Mouse (Mus musculus) gastrocnemius, adult 8-10 months (tissue): ENCODE results near the gene Kdm6b. TPM values are rescaled to one million over a fixed set of nuclear protein-coding genes. Genes with fewer than 3 reads are reported as not detected.
A peak's percentile ranks its signal among the peaks of the same experiment; 100 is the strongest.

ENCODE experiments used
- DNase-seq, 2 experiments: peaks; one replicate each; pipeline ENCODE4 v3.0.0; 2022; ENCODE audit warnings: low spot score in 2 of 2
- total RNA-seq, 4 experiments: library from RNA; stranded (reverse); gene quantifications; 2 replicates each; pipeline ENCODE4 v1.2.4; 2022

The Kdm6b gene
- total RNA-seq, 4 experiments from 2014 or later: 19.1 to 22.9 (median 20.8) TPM

DNA sequence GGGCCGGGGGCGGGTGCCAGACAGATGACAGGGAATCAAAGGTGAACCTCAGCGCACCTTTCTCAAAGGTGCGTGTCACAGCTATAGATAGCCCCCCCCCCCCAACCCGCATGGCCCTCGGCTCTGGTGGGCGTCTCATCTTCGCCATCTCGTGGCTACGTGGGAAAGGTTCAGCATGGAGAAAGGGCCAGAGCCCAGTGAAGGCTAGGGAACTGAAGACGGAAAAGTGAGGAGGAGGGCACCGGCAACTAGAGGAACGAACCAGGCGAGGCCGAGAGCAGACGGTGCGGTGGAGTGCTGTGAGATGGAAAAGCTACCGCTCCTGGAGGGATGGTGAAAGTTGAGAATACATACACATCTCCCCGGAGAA lies 6.0 kb upstream of the Kdm6b start:
- no peak for DNase-seq

DNA sequence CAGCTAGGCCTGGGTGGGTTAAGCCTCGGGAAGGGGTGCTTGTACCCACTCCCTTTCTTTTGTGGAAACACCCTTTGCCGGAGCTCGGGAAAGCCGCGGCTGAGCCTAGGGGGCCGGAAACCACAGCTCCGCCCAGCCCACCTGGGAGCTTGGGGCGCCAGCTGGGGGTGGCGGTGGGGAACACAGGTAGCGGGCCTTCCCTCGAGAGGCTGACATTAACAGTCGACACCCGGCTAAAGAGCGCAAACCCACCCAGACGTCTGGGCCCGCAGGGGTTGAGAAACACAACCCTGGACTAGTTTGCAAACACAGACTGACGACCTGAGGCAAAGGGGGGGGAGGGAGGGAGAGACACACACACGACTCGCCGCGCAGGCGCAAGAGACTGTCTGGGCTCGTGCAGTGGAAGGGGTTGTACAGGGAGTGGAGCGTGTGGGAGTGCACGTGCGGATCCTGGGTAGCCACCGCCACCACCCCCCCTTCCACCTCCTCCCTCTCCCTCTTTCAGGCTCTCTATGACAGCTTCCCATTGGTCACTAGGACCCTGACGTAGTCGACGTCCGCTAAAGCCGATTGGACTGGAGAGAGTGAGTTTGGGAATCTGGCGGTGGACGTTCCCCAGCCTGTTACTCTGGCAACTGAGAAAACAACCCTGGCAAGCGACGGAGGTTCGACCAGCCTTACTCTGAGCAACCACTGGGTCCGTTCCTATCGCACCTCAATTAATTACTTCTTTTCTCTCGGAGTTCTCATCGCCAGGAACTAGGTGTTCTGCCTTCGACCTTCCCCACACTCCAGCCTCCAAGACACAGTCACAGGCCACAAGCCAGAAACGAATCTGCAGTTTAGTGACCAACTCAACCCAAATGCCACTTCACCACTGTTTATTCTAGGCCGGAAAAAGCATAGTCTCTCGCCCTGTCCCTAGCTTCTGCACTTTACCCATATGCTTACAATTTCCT lies 5.3 kb upstream of the Kdm6b start:
- DNase-seq: peak; percentile 84 to 91

DNA sequence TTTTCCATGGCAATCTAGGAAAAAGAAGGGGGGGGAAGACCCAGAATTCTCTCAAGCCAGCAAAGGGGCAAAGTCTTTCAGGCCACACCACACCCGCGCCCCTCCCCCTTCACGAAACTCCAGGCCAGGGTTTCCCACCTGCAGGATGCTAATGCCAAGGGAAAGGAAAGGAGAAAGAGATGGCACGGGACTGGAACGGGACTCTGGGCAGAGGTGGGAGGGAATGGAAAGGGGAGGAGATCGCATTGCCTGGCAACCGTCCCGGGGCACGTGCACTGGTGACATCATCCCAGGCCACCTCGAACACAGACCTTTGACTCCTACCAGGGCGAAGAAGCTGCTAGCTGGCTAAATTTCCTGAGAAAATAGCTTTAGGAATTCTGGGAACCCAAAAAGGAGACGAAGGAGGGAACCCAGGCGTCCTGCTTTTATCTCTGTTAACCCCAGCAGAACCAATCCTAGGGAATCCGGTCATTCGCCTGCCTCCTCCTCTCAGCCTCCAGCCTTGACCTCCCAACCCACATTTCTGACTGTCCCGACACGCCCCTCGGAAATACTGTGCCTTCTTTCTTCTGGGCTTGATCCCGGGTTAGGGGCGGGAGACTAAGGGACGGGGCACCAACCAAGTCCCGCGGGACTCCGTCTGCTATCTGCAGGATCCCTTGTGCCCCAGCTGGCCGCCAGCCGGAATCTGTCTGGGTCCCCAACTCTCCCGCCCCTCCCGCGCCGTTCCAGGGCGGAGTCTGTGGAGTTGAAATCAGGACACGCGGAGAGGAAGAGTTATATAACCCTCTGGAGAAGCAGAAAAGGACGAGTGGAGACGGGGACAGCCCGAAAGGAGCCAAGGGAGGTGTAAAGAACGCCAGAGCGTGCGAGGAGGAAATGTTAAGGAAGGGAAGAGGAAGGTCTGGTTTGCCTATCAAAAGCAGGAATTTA lies 4.2 kb upstream of the Kdm6b start:
- peak; percentile 89 to 95 for DNase-seq

DNA sequence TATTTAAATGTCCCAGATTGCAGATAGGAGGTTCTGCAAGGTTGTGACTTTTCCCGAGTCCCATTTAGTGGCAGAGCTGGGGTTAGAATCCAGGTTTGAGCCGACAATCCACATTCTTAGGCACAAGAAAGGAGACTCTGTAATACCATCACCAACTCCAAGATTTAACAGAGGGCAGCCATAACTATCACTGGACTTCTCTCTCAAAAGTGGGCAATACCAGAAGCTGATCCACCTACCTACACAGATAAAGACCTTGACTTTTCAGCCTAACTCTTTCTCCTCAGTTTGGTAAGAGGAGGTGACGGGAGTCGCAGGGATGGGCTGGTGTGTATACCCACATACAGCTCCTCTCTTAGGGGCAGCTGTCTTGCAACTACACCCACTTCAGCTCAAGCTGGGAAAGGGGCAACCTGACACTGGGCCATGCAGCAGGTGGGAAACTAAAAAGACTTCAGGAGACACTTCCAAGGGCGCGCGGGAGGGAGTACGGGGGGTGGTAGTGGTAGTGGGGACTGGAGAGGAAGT lies 3.5 kb upstream of the Kdm6b start:
- no peak for DNase-seq

DNA sequence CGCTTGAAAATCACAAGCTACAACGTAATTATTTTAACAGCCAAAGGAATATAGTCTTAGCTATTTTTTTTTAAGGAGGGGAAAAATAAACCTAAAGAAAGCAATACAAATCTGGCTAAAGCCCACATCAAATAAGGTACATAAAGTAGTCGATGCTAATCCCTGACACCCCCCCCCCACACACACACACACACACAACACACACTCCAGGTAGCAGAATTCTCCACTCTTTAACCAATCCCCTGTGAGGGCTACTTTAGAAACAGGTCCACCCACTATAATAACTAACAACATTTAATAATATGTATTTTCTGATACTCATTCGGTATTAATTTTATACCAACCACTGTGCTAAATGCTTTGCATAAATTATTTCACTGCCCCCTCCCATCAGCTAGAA lies 3.0 kb upstream of the Kdm6b start:
- DNase-seq: no peak

DNA sequence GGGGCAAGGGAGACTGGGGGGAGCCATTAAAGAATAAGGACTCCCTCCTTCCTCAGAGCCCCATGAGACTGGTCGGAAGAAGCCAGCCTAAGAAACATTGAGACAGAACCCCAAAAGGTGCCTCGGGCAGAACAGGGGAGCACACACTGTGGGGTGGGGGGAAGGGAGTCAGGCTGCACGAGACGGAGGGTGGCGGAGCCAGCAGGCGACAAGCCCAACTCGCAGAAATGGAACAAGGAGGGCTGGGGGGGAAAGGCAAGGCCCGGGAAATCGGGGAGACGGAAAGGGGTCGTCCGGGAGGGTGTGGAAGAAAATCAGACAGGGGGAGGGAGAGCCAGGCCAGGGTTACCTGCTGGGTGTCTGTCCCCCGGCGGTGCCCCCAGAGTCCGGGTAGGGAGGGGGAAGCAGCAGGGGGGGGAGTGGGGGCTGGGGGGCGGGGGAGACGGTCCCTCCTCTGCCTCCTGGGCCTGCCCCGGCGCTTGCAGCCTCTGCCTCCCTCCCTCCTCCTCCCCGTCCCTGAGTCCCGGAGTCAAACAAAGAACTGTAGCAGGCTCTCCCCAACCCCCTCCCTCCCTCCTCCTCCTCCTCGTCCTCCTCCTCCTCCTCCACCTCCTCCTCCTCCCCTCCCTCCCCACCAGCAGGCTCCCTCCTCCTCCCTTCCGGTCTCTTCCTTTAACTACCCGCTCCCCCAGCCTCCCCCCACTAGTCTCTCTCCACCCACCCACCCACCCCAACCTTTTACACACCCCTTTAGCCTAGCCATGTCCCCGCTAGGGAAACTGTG lies 2.4 kb upstream of the Kdm6b start:
- DNase-seq: no peak

DNA sequence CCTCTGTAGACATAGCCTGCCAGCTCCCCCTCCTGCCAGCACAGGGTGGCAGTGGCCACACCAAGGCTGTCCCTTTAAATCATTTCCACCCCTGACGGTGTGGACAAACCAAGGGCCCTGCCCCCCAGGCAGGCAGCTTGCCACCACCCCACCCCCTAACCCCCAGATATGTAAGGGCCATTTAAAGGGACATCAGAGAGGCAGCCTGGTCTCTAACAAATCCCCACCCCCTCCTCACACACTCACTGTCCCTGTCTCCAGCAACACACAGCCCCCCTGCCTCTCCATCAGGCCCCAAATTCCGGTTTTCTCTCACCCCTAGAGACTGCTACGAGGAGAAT lies 1.8 kb upstream of the Kdm6b start:
- DNase-seq: peak; percentile 69 to 83

DNA sequence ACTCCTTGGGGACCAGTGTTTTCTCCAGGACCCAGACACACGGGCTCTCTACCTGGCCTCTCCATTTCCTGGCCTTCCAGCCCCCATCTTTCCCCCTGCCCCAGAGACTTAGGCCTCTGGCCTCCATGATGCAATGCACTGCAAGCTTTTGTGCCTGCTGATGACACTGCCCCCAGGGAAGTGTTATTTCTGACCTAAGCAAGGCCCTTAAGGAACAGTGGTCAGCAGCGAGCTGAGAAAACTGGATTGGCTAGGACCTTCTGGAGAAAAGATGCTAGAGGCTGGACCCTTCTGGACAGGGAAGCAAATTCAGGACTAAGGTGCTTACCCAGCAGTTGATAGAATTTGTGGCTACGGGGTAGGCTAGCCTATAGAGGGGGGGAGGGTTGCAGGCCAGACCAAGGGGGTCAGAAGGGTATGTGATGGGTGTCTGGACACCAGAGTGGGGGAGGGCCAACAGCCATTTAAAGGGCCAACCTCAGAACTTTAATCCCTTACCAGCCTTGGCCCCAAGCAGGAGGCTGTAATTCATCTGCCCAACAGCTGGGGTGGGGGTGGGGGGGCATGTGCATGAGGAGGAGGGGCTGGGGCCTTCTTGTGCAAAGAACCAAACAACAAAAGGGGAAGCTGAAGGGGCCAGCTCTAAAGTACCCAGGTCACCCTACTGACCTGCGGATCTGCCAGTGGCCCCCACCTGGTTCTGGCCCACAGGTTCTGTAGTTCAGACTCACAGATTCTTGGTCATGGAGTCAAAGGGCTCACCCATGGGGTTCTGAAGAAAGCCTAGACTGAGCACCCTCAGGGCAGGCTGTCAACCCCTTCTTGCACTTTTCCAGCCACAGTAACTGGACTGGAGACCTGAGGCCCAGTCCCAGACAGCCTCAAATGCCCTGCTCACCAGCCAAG lies 1.2 kb upstream of the Kdm6b start:
- DNase-seq: no peak

DNA sequence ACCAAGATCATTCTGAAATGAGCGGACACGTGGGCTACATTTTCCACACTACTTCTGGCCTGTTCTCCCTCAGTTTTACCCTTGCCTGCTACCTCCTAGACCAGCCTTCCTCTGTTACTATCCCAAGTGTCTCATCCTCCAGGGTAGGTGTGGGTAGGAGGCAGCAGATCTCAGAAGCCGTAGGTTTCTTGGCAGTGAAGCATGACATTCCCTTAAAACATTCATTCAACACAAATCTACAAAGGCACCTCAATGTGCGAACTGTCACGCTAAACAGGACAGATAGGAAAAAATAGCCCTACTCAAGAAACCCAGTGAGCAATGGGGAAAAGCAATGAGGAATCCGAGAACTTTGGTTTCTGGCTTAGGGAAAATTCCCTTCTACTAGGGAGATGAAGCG lies 927 bp downstream of the Kdm6b start:
- no peak for DNase-seq

DNA sequence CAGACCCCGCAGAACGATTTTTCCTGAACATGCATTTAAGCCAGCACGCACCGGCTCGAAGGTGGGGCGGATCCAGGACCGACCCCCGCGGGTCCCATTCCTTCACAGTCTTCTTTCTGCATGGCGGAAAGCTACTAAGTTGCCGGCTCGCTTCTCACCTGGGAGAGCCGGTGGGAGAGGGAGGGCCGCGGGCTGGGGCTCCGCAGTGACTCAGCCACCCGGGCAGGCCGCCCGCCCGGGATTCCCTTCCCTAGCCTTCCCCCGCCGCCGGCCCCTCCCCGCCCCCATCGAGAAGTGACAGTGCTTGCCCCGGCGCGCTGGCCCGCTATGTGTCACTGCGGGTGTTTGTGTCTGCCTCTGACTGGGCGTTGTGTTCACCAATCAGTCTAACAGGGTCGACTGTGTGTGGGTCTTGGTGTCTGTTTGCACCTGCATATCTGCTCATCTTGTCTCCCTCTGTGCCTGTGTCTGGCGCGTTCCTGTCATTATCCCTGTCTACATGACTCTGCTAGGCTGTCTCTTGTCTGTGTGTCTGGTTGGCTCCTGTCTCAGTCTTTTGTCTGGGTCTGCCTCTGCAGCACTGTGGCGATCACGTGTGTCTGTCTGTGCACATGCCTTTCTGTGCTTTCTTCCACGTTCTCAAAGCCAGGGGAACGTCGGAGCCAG lies 1.8 kb downstream of the Kdm6b start:
- peak; percentile 72 to 80 for DNase-seq

DNA sequence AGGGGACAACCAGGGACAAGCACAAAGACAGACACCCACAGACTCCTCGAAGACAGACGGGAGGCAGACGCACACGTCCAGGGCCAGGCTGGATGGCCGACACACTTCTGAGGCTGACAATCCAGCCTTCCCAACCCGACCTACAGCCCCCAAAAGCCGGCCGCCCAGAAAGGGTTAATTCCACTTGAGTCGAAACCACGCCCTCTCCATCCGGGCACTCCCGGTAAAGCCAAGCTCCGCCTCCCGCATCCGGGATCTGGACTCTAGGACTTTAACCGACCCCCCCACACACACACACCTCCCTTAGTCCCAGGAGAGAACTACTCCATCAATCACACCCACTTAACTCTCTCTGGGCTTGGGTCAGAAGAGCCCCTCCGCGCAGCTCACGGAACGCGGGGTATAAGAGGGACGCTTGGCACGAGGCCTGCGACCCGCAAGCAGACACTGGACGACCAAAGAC lies 2.4 kb downstream of the Kdm6b start:
- DNase-seq: peak; percentile 93

DNA sequence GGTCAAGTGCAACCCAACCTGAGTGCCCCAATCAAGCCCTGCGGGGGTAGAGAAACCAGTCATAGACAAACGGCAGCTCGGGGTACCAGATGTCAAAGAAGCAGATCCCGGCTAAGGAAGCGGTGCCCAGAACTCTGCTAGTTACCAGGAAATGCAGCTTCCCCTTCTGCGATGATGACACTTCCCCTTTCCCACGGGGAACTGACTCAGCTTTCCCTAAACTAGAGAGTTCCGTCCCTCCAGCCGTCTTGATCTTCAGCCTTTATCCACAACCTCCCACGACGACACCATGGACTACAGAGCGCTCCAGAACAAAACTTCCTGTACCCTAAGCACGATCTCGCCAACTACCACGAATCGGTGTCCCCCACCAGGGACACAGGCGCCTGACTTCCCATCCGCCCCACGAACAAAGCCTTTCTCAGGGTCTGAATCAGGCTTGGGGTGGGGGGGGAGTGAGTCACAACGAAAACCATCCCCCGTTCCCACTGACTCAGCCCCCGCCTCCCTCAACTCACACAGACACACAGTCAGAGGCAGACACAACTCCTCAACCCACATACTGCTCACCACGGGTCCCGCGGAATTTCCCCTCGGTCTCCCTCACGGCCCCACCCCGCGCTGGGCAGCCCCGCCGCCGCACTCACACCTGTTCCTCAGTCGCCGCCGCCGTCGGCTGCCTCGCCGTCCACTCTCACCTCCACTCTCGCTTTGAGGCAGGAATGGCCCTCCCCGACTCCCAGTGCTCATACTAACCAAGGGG lies 3.0 kb downstream of the Kdm6b start:
- peak in 1 of 2 experiments; percentile 37 for DNase-seq

DNA sequence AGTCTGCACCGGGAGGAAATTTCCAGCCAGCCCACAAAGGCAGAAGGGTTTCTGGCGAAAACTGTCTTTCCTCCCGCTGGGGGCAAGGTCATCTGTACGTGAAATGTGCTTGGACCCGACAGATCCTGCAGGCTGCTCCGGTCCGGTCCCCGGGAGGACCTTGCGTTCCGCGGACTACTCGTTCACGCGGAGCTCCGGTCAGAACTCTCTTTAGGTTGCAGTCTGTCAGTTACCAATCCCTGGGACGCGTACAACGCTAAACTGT lies 3.5 kb downstream of the Kdm6b start:
- no peak for DNase-seq

DNA sequence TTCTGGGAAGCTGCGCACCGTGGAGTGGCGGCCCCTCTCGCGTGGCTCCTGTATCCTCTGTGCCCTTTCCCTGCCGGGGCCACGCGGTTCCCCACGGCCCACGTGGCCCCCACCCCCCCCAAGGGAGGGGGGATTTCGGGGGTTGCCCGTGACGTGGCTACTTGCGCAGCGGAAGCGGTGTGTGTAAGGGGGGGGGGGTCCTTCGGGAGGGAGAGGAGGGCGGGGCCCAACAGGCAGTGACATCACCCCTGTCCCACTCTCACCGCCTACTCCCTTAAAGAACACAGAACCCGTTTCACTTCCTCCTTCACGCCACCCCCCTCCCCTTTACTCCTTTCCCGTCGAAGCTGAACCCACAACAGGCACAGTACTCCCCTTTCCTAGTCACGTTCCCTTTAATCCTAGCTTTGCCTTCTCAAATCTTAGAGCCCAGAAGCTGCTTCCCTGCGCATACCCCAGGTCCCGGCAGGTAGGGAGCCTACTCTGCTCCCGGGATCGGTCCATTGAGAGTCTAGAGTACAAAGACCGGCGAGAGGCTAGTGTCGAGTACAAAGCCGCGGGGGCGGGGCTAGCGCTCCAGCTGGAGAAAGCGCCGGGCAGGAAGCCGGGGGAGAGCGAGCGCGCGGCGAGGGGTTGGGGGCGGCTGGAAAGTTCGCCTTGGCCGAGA lies 4.0 kb downstream of the Kdm6b start:
- peak; percentile 62 to 65 for DNase-seq

DNA sequence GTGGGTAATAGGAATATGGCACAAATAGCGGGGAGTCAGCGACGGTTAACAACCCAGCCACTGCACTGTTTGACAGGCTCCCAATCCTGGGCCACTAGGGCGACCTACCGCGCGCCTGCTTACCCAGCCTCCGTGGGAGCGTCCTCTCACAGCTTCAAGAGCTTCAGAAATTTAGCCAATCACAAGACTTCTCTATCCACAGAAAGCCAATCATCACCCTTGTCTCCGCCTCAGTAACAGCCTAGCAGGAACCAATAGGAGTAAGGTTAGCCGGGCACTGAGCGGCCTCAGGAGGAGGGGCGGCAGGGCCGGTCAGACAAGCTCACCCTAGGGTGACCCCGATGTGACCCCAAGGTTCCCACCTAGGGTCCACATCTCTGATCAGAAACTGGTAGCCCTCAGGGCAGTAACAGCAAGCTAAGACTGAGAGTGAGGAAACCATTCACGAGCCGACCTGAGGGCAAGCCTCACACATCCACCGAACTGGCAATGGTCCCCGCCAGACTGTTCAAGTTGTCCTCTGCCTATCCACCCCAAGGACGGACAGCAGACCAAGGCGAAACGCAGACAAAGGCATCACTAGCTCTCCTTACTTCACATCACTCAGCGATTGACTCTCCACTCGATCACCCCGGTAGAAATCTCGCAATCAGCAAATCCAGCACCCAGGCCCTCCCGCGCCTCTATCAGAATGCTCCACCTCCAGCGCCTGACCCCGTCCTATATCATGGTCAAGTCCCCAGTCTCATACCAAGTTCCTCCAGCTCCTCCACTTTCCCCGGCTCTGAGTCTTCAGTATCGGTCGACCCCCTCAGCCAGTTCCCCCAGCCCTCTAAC lies 4.7 kb downstream of the Kdm6b start:
- peak; percentile 69 for DNase-seq

DNA sequence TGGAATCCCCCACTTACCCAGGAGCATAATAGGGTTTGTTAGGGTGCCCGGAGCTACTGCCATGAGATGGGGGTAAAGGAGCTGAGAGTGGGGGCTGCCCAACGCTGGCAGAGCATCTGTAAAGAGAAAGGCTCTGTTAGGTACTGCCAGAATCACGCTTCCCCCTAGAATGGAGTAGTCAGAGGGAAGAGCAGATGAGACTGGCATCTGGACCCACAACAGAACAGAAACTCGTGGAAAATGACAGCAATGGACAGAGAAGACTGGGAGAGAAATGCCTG lies 5.8 kb downstream of the Kdm6b start:
- no peak for DNase-seq

DNA sequence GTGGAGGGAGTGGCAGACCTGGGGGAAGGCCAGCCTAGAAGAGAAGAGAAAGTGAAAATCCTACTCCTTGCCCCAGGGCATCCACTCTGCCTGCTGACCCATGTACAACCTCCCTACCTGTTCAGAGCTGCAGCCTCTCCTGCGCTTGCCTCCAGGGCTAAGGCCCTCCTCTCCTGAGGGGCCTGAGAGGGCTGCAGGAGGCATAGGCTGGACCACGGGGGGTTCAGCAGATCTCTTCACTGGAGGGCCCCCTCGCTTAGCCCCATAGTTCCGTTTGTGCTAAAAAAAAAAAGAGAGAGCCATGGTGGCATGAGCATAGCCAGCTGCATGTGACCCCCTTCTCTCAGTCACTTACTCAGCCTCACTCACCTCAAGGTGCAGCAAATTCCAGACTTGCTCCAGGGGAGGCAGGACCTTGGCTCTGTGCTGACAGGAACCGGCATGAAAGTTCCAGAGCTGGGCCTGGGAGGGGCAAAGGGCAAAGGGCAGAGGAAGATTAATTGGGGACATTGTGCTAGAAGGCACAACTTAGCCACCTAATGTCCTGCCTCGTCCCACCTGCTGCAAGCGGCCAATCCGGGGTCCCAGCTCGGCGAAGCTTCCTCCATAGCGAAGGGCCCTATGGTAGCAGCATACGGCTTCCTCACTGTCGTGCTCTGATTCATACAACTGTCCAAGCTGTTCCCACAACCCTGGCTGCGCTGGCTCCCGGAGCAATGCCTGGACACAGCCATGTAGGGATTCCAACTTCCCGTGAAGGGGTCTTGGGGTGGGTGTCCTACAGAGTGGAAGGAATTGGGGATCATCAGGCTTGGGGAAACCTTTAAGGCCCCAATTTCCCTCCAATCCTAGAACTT lies 6.4 kb downstream of the Kdm6b start:
- DNase-seq: no peak
